Mouse (Mus musculus) erythroblast, embryonic 14.5 days (primary cell): ENCODE results near the gene Atp2c2.

ENCODE experiments used
- GATA1 ChIP-seq: IDR thresholded peaks from 2 replicates; pipeline ENCODE4 v1.6.1; 2012; ENCODE audit warnings: low read length, inconsistent platforms, mixed read lengths
- TAL1 ChIP-seq: IDR thresholded peaks from 3 replicates; pipeline ENCODE4 v1.6.1; 2012; ENCODE audit warnings: low read length, inconsistent platforms, mixed read lengths

GRCm38 (mm10) chr8:119728351-119728895, 28.6 kb downstream of the Atp2c2 start:
- TF ChIP-seq TAL1 (no peak), GATA1 (no peak)
